Mouse (Mus musculus): ENCODE data around the gene Plekho1. TPM values are rescaled to one million over a fixed set of nuclear protein-coding genes. Genes with fewer than 3 reads are reported as not detected.
"Not testable (repeated sequence)": the region's sequence is repeated elsewhere in the genome, so short reads cannot be mapped to it uniquely, and the experiment has no call there.

The Plekho1 gene
- polyA plus RNA-seq (2014; fragmentation: Nextera tagmentation; extraction: Ambion mirVana): 36.7 and 37.0 TPM in 2 replicates

DNA sequence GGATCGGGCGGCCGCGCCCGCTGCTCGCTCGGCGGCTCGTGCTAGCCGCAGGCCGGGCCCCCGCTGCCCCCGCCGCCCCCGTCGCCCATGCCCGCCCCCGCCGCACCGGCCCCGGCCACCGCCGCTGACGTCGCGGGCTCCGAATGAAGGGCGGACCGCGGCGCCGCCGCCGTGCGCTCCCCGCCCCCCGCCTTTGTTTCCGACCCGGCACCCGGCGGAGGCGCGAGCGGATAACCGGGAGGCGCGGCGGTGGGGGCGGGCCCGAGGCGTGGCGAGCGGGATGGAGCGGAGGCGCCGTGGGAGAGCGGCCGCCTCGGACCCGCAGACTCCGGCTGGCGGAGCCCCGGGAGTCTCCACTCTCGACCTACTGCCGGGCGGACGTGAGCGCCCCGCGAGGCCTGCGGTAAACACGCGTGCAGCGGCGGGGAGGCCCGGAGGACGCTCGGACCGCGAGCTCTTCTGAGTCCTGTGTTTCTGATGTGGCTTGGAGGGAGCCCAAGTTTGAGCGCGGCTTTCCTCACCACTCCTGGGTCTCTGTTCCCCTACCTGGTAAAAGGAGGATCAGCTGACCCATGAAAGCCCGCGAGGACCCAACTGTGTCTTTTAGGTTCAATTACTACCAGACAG is at the start of gene Plekho1:
TSS of gene Plekho1 (minus strand) at position 200 of the 627 bp plus-strand sequence.
- H3K36me3 ChIP-seq (ENCODE audit: insufficient read depth): peaks cover 20% of the 10 kb centered on the region
- under 1% methylated on average over 72 of the region's 84 CpGs for WGBS
- peaks cover 10% of the 10 kb centered on the region for H3K4me1 ChIP-seq (ENCODE audit: insufficient read depth)
- DNase-seq (peak; percentile 74), ATAC-seq (ENCODE audit: insufficient read depth) (peak; percentile 68)
- H3K4me3 ChIP-seq (ENCODE audit: low read depth, low read length): peak within 1 kb of the TSS; percentile 73
- H3K27ac ChIP-seq (ENCODE audit: low read depth): peak within 1 kb of the TSS; percentile 98
- H3K4me2 ChIP-seq: peak within 1 kb of the TSS; percentile 73
- no peaks in the 10 kb centered on the region for H3K27me3 ChIP-seq (ENCODE audit: insufficient read depth, low read length)
- peak within 1 kb of the TSS; percentile 92 for H3K9ac ChIP-seq
- H3K9me3 ChIP-seq (ENCODE audit: low read depth, low read length): no peaks in the 10 kb centered on the region
- TF ChIP-seq CTCF (IDR thresholded peaks at IDR 0.05; ENCODE audit: low read depth): peak; percentile 8; the same call in 1 of the 2 replicates

DNA sequence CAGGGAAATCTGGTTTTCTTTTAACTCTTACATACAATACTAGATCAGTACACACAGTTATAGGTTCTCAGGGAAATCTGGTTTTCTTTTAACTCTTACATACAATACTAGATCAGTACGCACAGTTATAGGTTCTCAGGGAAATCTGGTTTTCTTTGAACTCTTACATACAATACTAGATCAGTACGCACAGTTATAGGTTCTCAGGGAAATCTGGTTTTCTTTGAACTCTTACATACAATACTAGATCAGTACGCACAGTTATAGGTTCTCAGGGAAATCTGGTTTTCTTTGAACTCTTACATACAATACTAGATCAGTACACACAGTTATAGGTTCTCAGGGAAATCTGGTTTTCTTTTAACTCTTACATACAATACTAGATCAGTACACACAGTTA is 48.8 kb upstream of the Plekho1 start:
- H3K4me3 ChIP-seq (ENCODE audit: low read depth, low read length); H3K4me1 ChIP-seq (ENCODE audit: insufficient read depth); H3K9ac ChIP-seq; H3K27me3 ChIP-seq (ENCODE audit: insufficient read depth, low read length); ATAC-seq (ENCODE audit: insufficient read depth); DNase-seq; H3K4me2 ChIP-seq; H3K27ac ChIP-seq (ENCODE audit: low read depth); H3K9me3 ChIP-seq (ENCODE audit: low read depth, low read length): not testable (repeated sequence)
- 92% methylated on average over 3 of the region's 3 CpGs for WGBS
- H3K36me3 ChIP-seq (ENCODE audit: insufficient read depth): peaks cover 15% of the 10 kb centered on the region

DNA sequence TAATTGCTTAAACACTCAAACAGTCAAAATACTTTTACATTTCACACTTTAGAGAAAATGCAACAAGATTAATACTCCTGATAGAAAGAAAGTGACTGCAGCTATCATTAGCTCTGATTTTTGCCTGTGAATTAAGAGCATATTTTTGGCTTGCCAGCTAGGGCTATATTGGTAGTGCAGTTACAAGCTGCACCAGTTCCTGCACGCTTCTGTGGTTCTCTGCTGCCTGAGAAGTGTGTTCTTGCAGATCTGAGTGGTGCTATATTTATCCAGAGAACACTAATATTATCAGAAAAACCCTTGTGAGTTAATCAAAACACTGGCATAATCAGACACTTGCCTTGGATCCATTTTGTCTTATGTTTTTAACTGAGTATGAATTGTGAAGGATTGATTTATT is 47.3 kb upstream of the Plekho1 start:
- 69% methylated on average over 1 of the region's 1 CpGs for WGBS
- Histone ChIP-seq H3K4me2 (no peak overlapping the region), H3K27me3 (ENCODE audit: insufficient read depth, low read length) (no peaks in the 10 kb centered on the region), H3K4me3 (ENCODE audit: low read depth, low read length) (no peak overlapping the region), H3K36me3 (ENCODE audit: insufficient read depth) (peaks cover 14% of the 10 kb centered on the region), H3K27ac (ENCODE audit: low read depth) (no peak overlapping the region), H3K4me1 (ENCODE audit: insufficient read depth) (no peaks in the 10 kb centered on the region), H3K9me3 (ENCODE audit: low read depth, low read length) (no peaks in the 10 kb centered on the region), H3K9ac (no peak overlapping the region)
- no peak for TF ChIP-seq CTCF (IDR thresholded peaks at IDR 0.05; ENCODE audit: low read depth)
- ATAC-seq (ENCODE audit: insufficient read depth): no peak
- DNase-seq: no peak

DNA sequence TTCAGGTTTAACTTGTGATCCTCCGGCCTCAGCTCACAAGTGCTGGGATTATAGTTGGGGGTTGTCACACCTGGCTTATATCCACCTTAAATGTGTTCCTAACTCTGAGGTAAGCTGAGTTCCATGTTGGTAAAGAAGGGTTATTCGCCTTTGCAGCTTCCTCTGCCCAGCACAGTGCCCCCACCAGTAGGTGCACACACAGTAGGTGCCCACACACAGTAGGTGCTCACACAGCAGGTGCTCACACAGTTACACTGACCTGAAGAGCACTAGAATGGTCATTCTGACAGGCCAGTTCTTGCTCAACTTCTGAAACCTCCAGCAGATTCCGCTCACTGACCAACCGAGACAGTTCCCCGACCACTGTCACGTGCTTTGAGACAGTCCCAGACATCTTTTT is 45.3 kb upstream of the Plekho1 start:
- 92% methylated on average over 6 of the region's 6 CpGs for WGBS
- Histone ChIP-seq H3K36me3 (ENCODE audit: insufficient read depth) (peaks cover 11% of the 10 kb centered on the region), H3K9me3 (ENCODE audit: low read depth, low read length) (no peaks in the 10 kb centered on the region), H3K4me2 (no peak overlapping the region), H3K4me1 (ENCODE audit: insufficient read depth) (no peaks in the 10 kb centered on the region), H3K4me3 (ENCODE audit: low read depth, low read length) (no peak overlapping the region), H3K9ac (no peak overlapping the region), H3K27me3 (ENCODE audit: insufficient read depth, low read length) (no peaks in the 10 kb centered on the region), H3K27ac (ENCODE audit: low read depth) (no peak overlapping the region)
- DNase-seq (no peak), ATAC-seq (ENCODE audit: insufficient read depth) (no peak)
- TF ChIP-seq CTCF (IDR thresholded peaks at IDR 0.05; ENCODE audit: low read depth): no peak

DNA sequence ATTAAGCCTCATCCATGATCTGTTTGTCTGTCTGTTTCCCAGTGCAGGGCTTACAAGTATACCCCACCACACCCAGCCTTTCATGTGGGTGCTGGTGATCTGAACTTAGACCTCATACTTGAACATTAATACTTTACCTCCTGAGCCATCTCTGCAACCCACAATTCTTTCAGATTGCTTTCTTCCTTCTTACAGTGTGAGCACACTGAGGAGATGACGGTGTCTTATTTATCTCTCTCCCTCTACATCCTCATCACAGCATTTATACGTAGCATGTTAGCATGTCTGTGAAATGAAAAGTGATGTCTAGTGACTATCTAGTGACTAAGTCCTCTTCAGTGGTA is 44.8 kb upstream of the Plekho1 start:
- ATAC-seq (ENCODE audit: insufficient read depth): no peak

DNA sequence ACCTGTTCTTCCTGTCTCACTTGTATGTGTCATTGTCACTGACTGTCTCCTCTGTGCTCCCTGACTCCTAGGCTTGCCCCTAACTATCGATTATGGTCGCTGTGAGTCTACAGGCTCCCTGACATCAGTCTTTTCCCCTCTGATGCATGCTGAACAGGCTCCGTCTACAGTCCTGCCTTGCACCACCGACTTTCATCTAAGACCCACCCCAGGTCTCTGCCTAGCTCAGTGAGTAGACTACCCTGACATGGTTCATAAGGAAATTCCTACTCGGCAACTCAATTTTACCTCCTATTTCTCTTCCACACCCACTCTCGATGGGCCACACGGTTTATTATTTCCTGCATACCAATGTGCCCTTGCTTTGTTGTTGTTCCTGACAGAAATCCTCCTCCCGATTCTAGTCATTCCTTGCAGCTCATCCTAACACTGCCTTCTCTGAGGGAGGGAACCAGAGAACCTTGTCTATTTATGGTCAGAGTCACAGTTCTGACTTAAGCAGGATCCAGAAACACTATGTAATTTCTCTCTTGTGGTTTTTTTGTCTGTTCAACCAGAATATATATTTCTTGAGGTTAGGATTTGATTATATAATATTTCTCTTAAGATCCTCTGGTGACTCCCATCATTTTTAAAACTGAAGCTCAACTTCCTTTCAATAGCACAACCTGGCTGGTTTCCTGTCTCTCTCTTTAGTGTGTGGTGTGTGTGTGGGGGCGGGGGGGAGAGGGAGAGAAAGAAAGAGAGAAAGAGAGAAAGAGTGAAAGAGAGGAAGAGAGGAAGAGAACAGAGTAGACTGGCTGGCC is 44.3 kb upstream of the Plekho1 start:
- H3K4me3 ChIP-seq (ENCODE audit: low read depth, low read length): no peak overlapping the region
- WGBS: 78% methylated on average over 9 of the region's 9 CpGs
- no peak overlapping the region for H3K9ac ChIP-seq
- H3K36me3 ChIP-seq (ENCODE audit: insufficient read depth): peaks cover 1% of the 10 kb centered on the region
- no peaks in the 10 kb centered on the region for H3K9me3 ChIP-seq (ENCODE audit: low read depth, low read length)
- H3K27ac ChIP-seq (ENCODE audit: low read depth): no peak overlapping the region
- no peaks in the 10 kb centered on the region for H3K4me1 ChIP-seq (ENCODE audit: insufficient read depth)
- H3K4me2 ChIP-seq: no peak overlapping the region
- TF ChIP-seq CTCF (IDR thresholded peaks at IDR 0.05; ENCODE audit: low read depth): no peak
- ATAC-seq (ENCODE audit: insufficient read depth) (no peak), DNase-seq (no peak)
- H3K27me3 ChIP-seq (ENCODE audit: insufficient read depth, low read length): no peaks in the 10 kb centered on the region

More for the DNA sequence above, 44.8 kb upstream of the Plekho1 start:
- Histone ChIP-seq H3K9me3 (ENCODE audit: low read depth, low read length) (no peaks in the 10 kb centered on the region), H3K4me3 (ENCODE audit: low read depth, low read length) (no peak overlapping the region), H3K4me2 (no peak overlapping the region), H3K27ac (ENCODE audit: low read depth) (no peak overlapping the region), H3K4me1 (ENCODE audit: insufficient read depth) (no peaks in the 10 kb centered on the region), H3K9ac (no peak overlapping the region), H3K36me3 (ENCODE audit: insufficient read depth) (peaks cover 7% of the 10 kb centered on the region), H3K27me3 (ENCODE audit: insufficient read depth, low read length) (no peaks in the 10 kb centered on the region)
- WGBS: 91% methylated on average over 2 of the region's 2 CpGs
- DNase-seq: no peak
- no peak for TF ChIP-seq CTCF (IDR thresholded peaks at IDR 0.05; ENCODE audit: low read depth)

DNA sequence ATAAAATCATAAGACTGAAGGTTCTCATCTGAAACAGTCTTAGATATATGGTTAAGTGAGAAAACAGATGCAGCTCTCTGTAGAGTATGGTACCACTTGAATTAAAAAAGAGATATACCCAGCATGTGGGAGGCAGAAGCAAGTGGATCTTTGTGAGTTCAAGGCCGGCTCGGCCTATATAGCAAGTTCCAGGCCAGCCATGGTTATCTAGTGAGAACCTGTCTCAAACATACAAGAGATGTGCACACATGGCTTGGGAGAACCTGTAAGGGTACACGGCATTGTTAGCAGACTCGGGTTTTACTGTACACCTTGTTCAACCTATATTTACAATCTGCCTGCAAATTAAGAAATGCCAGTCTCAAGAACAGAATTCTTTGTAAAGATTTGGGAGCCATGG is 43.0 kb upstream of the Plekho1 start:
- H3K9me3 ChIP-seq (ENCODE audit: low read depth, low read length): no peaks in the 10 kb centered on the region
- no peaks in the 10 kb centered on the region for H3K4me1 ChIP-seq (ENCODE audit: insufficient read depth)
- TF ChIP-seq CTCF (IDR thresholded peaks at IDR 0.05; ENCODE audit: low read depth): no peak
- WGBS: 92% methylated on average over 4 of the region's 4 CpGs
- H3K4me2 ChIP-seq: no peak overlapping the region
- ATAC-seq (ENCODE audit: insufficient read depth) (no peak), DNase-seq (no peak)
- H3K36me3 ChIP-seq (ENCODE audit: insufficient read depth): no peaks in the 10 kb centered on the region
- H3K4me3 ChIP-seq (ENCODE audit: low read depth, low read length): no peak overlapping the region
- no peak overlapping the region for H3K9ac ChIP-seq
- H3K27me3 ChIP-seq (ENCODE audit: insufficient read depth, low read length): no peaks in the 10 kb centered on the region
- H3K27ac ChIP-seq (ENCODE audit: low read depth): no peak overlapping the region

Data from lung, embryonic 14.5 days (tissue).